Mouse (Mus musculus) cerebellum, postnatal 10 days (tissue): ENCODE measurements at regions not wholly inside any gene's neighbourhood (a gene's known extent, or its start where the extent isn't known, plus 50 kb on each side); places are given as distances from the start of the nearest gene placed in this dataset.

Source experiments
- DNase-seq, 2 experiments: peaks; one replicate each; pipeline ENCODE4 v3.0.0; 2021; ENCODE audit warnings: mixed read lengths in 2 of 2

GRCm38 (mm10) chr9:113601451-113601850 is 106.6 kb downstream of the Pdcd6ip start:
- no peak for DNase-seq

- peak; percentile 13 to 31 for DNase-seq
Measured at GRCm38 (mm10) chr9:113587260-113587659, 120.8 kb downstream of the Pdcd6ip start.

- no peak for DNase-seq
Measured at GRCm38 (mm10) chr9:113586477-113586876, 121.6 kb downstream of the Pdcd6ip start.

DNA sequence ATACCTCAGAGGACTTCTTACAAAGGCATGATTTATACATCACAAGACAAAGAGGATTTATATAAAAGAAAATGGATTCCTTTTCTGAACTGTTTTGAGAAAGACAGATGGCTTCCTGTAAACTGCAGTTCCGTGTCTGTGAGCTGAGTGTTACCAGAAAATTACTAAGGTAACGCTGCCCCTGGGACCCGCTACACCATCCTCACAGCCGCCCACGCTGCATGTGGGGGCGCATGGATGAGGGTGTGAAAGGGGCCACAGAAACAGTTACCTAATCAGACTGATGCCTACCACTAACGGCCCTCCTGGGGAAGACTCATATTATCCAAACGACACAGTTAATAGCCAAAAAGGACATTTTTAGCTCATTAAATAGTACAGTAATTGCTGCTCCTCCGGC is 129.8 kb downstream of the Pdcd6ip start:
- no peak for DNase-seq

DNA sequence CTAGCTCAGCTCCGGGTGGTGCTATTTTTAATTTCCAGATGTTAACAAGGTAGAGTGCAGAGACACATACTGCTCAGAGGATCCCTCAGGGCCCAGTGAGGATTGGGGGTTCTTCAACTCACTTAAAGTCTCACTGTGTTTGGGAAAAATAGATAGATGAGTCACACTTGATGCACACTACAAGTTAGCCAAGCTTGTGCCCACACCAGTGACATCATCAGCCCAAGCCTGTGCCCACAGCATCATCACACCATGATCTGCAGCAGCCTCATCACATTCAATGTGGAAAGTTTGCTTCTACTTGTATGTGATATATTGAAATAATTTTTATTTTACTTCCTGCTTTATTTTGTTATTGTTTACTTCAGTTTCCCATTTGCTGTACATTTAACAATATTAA is 139.2 kb downstream of the Pdcd6ip start:
- DNase-seq, result no peak

DNA sequence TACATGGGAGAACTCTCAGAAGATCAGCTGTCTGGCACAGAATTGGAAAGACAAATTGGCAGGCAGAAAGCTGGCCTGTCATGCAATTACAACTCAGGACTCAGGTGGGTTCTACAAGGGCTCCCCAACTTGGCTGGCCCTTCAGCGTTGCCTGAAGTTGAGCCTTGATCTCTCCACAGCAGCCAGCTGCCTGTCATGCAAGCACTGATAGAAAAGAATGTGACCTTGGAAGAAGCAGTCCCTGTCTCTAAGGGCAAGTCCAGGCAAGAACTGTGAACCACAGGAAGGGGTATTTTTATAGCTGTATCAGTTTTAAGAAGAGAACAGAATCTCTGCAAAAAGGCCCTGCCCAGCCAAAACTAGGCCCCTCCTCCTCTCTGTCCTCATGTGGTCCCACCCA is 140.4 kb downstream of the Pdcd6ip start:
- DNase-seq, result no peak

DNA sequence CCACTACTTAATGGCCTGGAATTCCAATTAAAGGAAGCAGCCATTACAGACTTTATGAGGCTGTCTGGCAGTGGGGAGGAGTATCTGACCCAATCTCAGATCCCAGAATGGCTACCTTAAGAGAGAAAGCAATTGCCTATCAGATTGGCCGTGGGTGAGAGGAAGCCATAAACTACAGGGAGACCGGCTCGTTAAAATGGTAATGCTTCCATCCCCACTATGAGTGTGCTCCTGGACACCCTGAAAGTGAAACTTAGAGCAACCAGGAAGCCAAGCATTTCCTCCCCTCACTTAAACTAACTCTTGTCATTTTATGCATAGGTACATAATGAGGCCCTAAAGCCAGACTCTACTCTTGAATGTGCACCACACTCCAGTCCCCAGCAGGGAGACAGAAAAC is 141.4 kb downstream of the Pdcd6ip start:
- no peak for DNase-seq

DNA sequence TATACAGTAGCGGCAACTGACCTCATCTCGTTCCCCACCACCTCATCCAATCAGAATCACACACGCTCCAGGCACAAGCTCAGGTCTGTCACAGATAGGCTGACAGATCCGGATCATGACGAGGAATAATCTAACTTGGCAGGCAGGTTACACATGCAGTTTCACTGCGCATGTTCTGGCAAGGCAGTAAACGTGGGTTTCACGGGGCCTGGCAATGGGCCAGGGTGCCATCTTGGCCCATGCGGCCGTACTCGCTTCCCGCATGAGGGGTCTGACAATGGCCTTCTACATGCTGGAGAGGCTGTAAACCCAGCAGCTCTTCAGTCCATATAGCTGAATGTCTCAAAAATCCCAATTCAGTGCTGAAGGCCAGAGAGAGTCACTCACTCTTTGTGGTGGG is 154.1 kb downstream of the Pdcd6ip start:
- DNase-seq, result peak; percentile 54 to 58

DNA sequence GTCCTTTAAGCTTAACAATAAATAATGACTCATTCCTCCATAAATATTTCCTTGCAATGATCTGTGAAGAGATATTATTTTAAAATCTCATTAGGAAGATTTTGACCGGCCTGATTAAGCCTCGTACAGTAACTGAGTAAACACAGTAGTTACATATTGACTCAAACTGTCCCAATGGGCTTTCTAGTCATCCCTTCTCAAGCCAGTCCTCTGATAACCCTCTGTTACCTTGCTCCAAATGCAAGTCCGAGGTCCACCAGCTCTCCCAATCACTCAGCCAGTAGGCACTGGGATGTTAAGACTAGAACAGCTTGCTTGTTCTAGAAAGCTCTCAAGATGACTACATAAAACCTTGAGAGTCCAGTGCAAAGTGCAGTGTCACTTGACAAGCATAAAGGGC is 160.6 kb downstream of the Pdcd6ip start:
- no peak for DNase-seq

DNA sequence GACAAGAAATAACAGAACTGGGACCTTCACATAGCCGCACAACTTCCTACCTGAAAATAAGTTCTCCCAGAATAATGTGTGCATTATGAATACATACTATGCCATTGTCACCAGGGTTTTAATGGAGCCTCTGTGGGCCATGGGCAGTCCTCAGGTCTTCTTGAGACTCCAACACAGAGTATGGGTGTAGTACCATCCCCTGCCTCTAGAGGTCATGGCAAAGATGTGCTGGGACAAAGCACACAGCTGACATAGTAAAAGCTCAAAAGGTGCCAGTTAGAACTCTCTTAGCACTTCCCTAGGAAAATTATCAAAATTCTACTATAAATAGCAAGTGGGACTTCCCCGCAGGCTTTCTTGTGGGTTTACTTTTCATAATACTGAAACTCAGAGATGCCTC is 179.5 kb downstream of the Pdcd6ip start:
- DNase-seq, result peak; percentile 73 to 77

DNA sequence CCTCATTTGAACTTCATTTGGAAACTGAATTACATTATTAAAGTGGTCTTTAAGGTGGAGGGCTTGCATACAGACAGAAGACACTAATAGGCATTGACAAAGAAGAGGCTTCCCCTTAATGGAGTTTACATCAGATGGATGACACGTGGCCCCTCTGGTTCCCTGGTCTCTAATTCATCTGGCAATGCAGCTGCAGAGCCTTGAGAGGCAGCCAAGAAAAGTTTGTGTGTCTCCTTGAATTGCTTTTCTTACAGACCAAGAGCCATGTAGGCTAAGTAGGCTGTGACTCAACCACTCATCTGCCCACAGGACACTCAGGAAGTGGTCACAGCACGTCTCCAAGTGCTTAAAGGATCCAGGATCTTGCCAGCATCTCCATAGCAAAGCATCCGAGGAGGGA is 183.8 kb downstream of the Pdcd6ip start:
- no peak for DNase-seq

GRCm38 (mm10) chr9:113523173-113523572 is 184.9 kb downstream of the Pdcd6ip start:
- no peak for DNase-seq

DNA sequence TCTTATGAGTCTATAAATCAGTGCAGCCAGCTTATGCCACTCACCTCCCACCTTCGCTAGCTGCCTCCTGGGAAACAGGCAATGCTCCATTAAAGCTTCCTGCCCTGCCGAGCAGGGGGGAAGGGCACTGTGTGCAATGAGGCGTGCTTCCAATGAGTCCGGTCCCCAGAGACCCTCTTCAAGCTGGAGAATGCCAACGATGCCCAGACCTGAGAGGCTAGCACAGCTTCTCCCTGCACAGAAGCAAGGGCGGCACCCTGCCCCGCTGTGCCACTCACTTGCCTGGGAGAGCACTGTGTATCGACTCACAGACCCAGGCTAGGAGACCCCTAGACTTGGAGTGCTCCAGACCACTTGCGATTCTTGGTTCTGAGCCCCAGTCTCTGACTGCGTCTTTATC is 188.3 kb downstream of the Pdcd6ip start:
- peak; percentile 51 to 52 for DNase-seq

DNA sequence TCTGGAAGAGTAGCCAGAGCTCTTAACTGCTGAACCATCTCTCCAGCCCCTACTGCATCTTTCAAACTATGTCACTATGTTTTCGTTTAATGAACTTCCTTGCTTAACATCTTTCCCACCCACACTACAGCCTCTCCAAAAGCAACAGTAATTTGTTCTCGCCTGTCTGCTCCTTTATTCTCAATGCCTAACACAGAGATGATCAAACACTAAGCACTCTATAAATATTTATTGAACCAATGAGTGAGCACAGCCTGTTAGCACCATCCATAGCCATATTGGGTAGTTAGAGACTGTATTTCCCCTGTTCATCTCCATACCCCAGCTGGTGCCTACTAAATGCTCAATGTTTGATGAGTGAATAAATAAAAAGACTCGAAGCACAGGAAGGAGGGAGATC is 189.6 kb downstream of the Pdcd6ip start:
- no peak for DNase-seq

DNA sequence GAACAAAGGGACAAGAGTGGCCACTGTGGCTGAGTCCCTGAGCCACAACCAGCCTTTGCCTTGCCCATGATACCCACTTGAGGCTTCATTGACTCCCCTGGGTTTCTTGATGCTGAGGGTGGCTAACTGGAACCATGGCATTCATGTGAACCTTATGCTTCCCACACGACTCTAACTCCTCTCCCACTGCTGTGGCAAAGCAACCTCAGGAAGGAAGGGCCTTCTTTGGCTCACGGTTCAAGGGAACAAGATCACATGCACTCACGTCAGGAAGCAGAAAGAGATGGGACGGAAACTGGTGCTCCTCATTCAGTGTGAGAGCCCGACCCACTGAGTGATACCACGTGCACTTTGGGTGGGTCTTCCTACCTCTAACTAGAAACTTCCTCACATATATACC is 190.3 kb downstream of the Pdcd6ip start:
- DNase-seq, result no peak

DNA sequence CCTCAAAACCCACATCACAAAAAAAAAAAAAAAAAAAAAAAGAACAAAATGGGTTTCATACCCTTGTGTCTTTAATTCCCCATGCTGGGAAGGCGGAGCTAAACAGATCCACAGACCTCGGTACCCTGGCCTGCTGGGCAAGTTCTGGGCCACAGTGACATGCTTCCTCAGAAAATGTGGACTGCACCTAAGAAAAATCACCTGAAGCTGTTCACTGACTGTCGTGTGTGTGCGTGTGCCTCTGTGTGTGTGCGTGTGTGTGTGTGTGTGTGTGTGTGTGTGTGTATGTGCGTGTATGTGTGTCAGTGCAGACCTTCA is 192.4 kb downstream of the Pdcd6ip start:
- DNase-seq, result peak in 1 of 2 experiments; percentile 50

- DNase-seq, result peak; percentile 64 to 70
Measured at GRCm38 (mm10) chr9:113514846-113515702, 193.0 kb downstream of the Pdcd6ip start.

- DNase-seq, result no peak
Measured at GRCm38 (mm10) chr9:113511302-113511701, 196.8 kb downstream of the Pdcd6ip start.

DNA sequence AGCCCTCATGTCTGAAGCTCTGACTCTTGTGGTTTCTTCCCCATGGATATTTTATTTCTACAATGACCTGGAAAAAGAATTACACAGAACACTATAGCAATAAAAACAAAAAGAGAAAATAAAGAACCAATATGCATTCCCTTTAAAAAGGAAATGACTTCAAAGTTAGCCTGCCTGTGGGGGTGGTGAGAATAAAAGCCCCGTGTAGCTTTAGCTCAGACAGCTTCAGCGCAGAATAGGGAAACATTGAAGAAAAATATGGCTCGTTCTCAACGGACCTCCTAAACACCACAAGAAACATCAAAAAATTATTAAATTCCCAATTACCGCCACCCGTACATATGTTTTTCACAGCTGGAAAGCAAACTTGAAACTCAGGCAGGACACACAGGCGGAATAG is 198.7 kb downstream of the Pdcd6ip start:
- no peak for DNase-seq

GRCm38 (mm10) chr9:113508821-113509220 is 199.2 kb downstream of the Pdcd6ip start:
- peak; percentile 78 to 81 for DNase-seq

GRCm38 (mm10) chr9:113507561-113508460 is 200.2 kb downstream of the Pdcd6ip start:
- DNase-seq, result peak; percentile 15 to 18

GRCm38 (mm10) chr9:113499246-113499645 is 208.8 kb downstream of the Pdcd6ip start:
- no peak for DNase-seq

DNA sequence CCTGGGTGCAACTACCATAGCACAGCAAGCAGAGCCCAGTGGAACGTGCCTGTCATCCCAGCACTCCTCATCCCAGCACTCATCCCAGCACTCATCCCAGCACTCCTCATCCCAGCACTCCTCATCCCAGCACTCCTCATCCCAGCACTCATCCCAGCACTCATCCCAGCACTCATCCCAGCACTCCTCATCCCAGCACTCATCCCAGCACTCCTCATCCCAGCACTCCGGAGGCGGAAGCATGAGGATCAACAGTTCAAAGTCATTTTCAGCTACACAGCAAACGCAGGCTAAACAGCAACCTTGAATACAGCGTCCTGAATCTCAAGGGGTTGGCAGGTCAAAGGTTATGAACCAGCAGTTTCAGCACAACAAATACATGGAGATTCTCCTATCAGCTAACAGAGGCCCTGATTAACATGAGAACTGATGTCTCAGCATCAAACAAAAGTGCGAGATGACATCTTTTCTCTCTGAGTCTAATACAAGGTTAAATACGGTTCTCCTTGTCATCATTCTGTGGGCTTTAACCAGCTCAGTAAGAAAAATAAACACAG is 211.8 kb downstream of the Pdcd6ip start:
- no peak for DNase-seq

DNA sequence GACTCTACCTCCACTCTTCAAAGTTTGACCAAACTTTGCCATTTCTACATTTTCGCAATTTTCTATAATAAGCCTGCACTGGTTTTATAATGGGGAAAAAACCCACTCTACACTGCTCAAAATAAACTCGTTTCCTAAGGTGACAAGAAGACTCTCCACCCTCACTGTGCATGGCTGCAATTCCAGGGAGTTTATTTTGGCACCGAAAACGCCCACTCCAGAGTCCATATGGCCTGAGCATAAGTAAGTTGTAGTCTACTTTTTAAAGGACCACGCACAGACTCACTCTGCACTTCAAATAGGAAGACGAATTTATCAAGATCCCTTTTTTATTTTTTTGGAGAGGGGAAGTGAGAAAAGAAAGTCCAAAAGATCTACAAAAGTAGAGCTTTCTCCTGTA is 219.4 kb downstream of the Pdcd6ip start:
- DNase-seq, result no peak
